Mouse (Mus musculus): Measurements from ENCODE around the gene Agpat1. TPM values are rescaled to one million over a fixed set of nuclear protein-coding genes. Genes with fewer than 3 reads are reported as not detected.
A peak's percentile ranks its signal among the peaks of the same experiment; 100 is the strongest.

Agpat1 gene
- polyA plus RNA-seq, 1 experiment, result 165 TPM

DNA sequence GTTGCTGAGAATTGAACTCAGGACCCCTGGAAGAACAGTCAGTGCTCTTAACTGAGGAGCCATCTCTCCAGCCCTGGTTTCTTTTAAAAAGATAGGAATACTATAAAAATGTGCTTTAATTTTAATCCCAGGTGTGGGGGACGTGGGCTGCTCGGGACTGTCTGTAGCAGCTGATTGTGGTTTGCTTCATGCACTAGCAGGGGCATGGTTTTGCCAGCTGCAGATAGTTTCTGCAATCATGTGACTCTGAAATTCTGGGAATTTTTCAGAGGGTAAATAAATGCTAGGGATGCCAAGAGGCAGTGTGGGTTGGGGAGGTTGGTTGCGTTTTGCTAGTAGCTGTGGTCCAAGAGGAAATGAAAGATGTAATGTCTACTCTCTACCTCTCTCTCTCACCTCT lies 37.9 kb downstream of the Agpat1 start:
- H3K9me3 ChIP-seq, result peaks cover 5% of the 10 kb centered on the region
- TF ChIP-seq FLI1 (IDR thresholded peaks at IDR 0.05; ENCODE audit: low read length) (no peak), GATA1 (IDR thresholded peaks at IDR 0.05; ENCODE audit: borderline replicate concordance, low read length) (no peak)
- H3K36me3 ChIP-seq (replicated peaks; ENCODE audit: low read length), result peaks cover 14% of the 10 kb centered on the region
- H3K4me3 ChIP-seq (replicated peaks), result no peak overlapping the region
- H3K4me1 ChIP-seq, result peaks cover 87% of the 10 kb centered on the region
- peaks cover 8% of the 10 kb centered on the region for H3K27me3 ChIP-seq (replicated peaks)

GRCm38 (mm10) chr17:34643379-34643778 lies 39.3 kb downstream of the Agpat1 start:
- no peak overlapping the region for H3K4me3 ChIP-seq (replicated peaks)
- peaks cover 2% of the 10 kb centered on the region for H3K27me3 ChIP-seq (replicated peaks)
- H3K9me3 ChIP-seq, result peaks cover 5% of the 10 kb centered on the region
- TF ChIP-seq GATA1 (IDR thresholded peaks at IDR 0.05; ENCODE audit: borderline replicate concordance, low read length), result no peak
- TF ChIP-seq FLI1 (IDR thresholded peaks at IDR 0.05; ENCODE audit: low read length), result no peak
- H3K4me1 ChIP-seq, result peaks cover 86% of the 10 kb centered on the region
- peaks cover 17% of the 10 kb centered on the region for H3K36me3 ChIP-seq (replicated peaks; ENCODE audit: low read length)

- TF ChIP-seq GATA1 (IDR thresholded peaks at IDR 0.05; ENCODE audit: borderline replicate concordance, low read length) (no peak), FLI1 (IDR thresholded peaks at IDR 0.05; ENCODE audit: low read length) (no peak)
- H3K4me3 ChIP-seq (replicated peaks), result no peak overlapping the region
- H3K27me3 ChIP-seq (replicated peaks), result peaks cover 2% of the 10 kb centered on the region
- peaks cover 23% of the 10 kb centered on the region for H3K36me3 ChIP-seq (replicated peaks; ENCODE audit: low read length)
- H3K4me1 ChIP-seq, result peaks cover 91% of the 10 kb centered on the region
- H3K9me3 ChIP-seq, result peaks cover 5% of the 10 kb centered on the region
Observed at GRCm38 (mm10) chr17:34643944-34644343, 39.9 kb downstream of the Agpat1 start.

DNA sequence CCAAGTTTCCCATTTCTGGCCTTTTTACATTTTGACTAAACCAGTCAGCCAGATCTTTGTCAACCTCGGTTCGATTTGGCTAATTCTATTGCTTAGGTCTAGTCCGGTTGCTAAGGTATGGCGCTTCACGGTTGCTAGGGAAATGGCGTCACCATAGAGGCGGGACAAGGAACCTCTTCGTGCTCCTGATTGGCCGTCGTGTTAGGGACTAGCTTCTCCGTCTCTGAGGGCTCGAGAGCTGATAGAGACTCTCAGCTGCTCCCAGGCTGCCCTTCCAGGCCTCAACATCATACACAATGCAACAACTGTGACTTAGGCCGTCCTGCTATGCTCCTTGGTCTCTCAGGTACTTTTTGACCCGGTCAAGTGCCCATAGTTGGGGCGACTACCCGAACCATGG lies 40.5 kb downstream of the Agpat1 start, which contains the start of gene Fkbpl:
Gene Fkbpl, plus strand, starts transcription at position 157 of the 400 bp plus-strand sequence.
- Histone ChIP-seq H3K4me3 (replicated peaks) (peak within 1 kb of the TSS; percentile 100), H3K4me1 (peaks cover 87% of the 10 kb centered on the region), H3K36me3 (replicated peaks; ENCODE audit: low read length) (peaks cover 29% of the 10 kb centered on the region), H3K27me3 (replicated peaks) (peaks cover 2% of the 10 kb centered on the region), H3K9me3 (no peaks in the 10 kb centered on the region)
- TF ChIP-seq GATA1 (IDR thresholded peaks at IDR 0.05; ENCODE audit: borderline replicate concordance, low read length) (no peak), FLI1 (IDR thresholded peaks at IDR 0.05; ENCODE audit: low read length) (peak; percentile 45; the same call in 1 of the 2 replicates)

DNA sequence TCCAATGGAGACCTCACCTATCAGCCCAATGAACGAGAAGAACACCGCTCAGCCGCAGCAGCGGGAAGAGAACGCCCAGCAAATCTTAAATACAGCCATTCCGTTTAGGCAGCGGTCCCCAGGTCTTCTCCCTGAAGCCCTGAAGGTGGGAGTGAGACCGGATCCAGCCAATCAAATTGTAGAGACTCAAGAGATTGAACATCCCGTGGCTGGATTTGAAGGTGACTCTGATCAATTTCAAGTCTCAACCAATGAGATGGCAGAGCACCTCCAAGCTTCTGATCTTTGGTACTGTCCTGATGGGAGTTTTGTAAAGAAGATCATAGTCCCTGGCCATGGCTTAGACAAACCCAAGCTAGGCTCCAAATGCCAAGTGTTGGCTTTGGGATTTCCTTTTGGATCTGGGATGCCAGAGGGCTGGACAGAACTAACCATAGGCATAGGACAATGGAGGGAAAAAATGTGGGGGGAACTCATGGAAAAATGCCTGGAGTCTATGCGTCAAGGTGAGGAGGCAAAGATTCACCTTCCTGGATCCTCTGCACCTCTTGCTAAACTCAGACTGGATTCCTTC lies 41.3 kb downstream of the Agpat1 start:
- Histone ChIP-seq H3K27me3 (replicated peaks) (peaks cover 2% of the 10 kb centered on the region), H3K4me3 (replicated peaks) (peak overlapping the region; percentile 100), H3K4me1 (peaks cover 79% of the 10 kb centered on the region), H3K9me3 (no peaks in the 10 kb centered on the region), H3K36me3 (replicated peaks; ENCODE audit: low read length) (peaks cover 37% of the 10 kb centered on the region)
- TF ChIP-seq GATA1 (IDR thresholded peaks at IDR 0.05; ENCODE audit: borderline replicate concordance, low read length), result no peak
- TF ChIP-seq FLI1 (IDR thresholded peaks at IDR 0.05; ENCODE audit: low read length), result no peak

GRCm38 (mm10) chr17:34645831-34646511 lies 41.9 kb downstream of the Agpat1 start:
- peaks cover 43% of the 10 kb centered on the region for H3K36me3 ChIP-seq (replicated peaks; ENCODE audit: low read length)
- peaks cover 2% of the 10 kb centered on the region for H3K27me3 ChIP-seq (replicated peaks)
- peaks cover 77% of the 10 kb centered on the region for H3K4me1 ChIP-seq
- H3K9me3 ChIP-seq, result no peaks in the 10 kb centered on the region
- no peak for TF ChIP-seq FLI1 (IDR thresholded peaks at IDR 0.05; ENCODE audit: low read length)
- no peak for TF ChIP-seq GATA1 (IDR thresholded peaks at IDR 0.05; ENCODE audit: borderline replicate concordance, low read length)
- H3K4me3 ChIP-seq (replicated peaks), result peak overlapping the region; percentile 100

- no peak for TF ChIP-seq FLI1 (IDR thresholded peaks at IDR 0.05; ENCODE audit: low read length)
- TF ChIP-seq GATA1 (IDR thresholded peaks at IDR 0.05; ENCODE audit: borderline replicate concordance, low read length), result no peak
- Histone ChIP-seq H3K36me3 (replicated peaks; ENCODE audit: low read length) (peaks cover 55% of the 10 kb centered on the region), H3K4me1 (peaks cover 69% of the 10 kb centered on the region), H3K4me3 (replicated peaks) (peak within 1 kb of the TSS; percentile 100), H3K27me3 (replicated peaks) (no peaks in the 10 kb centered on the region), H3K9me3 (no peaks in the 10 kb centered on the region)
Observed at GRCm38 (mm10) chr17:34646906-34647787, 43.1 kb downstream of the Agpat1 start, which contains the start of gene Atf6b. Atf6b (plus strand) TSS chr17:34647146.

DNA sequence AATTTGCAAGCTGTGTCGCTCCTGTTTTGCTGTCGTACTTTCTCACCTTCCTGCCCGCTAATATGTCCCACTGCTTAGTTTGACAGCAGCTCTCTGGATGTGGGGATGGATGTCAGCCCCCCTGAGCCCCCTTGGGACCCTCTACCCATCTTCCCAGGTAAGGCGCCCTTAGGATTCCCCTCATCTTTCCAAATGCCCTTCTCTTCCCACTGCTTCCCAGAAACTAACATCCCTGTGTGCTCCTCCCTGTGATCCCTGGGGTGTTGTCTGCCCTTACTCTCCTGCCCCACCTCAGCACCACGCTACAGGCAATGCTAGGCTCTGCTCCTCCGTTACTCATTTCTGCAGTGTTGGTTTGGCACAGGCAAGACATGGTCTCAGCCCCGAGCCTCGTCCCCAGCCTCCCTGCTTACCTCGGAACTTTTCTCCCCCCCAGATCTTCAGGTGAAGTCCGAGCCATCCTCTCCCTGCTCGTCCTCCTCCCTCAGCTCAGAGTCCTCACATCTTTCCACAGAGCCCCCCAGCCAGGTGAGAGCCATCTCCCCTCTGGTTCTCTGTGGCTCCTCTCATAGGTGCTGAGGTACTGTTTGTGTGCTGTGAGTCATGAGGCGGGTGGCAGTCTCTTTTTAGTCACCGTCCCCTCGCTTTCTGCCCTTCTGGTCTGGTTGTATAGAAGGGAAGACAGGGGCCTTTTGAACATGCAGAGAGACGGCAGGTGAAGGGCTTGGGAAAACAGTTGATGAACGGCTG lies 44.3 kb downstream of the Agpat1 start:
- Histone ChIP-seq H3K4me3 (replicated peaks) (peak overlapping the region; percentile 100), H3K9me3 (no peaks in the 10 kb centered on the region), H3K4me1 (peaks cover 58% of the 10 kb centered on the region), H3K36me3 (replicated peaks; ENCODE audit: low read length) (peaks cover 66% of the 10 kb centered on the region), H3K27me3 (replicated peaks) (no peaks in the 10 kb centered on the region)
- TF ChIP-seq FLI1 (IDR thresholded peaks at IDR 0.05; ENCODE audit: low read length) (no peak), GATA1 (IDR thresholded peaks at IDR 0.05; ENCODE audit: borderline replicate concordance, low read length) (no peak)

All from megakaryocyte, embryonic 14.5 days (primary cell).